Mouse (Mus musculus) colon, adult 2 months (tissue): Measurements from ENCODE around the gene 2310011J03Rik. TPM values are rescaled to one million over a fixed set of nuclear protein-coding genes. Genes with fewer than 3 reads are reported as not detected.

Experiments used
- polyA plus RNA-seq: library from polyadenylated mRNA; depleted of rRNA; stranded (reverse); fragments of >200 nt; gene quantifications from 2 replicates; pipeline ENCODE4 v1.2.3, GENCODE M21; 2012; rRNA removed

Gene 2310011J03Rik
- polyA plus RNA-seq = 55.6 and 67.7 TPM in 2 replicates

DNA sequence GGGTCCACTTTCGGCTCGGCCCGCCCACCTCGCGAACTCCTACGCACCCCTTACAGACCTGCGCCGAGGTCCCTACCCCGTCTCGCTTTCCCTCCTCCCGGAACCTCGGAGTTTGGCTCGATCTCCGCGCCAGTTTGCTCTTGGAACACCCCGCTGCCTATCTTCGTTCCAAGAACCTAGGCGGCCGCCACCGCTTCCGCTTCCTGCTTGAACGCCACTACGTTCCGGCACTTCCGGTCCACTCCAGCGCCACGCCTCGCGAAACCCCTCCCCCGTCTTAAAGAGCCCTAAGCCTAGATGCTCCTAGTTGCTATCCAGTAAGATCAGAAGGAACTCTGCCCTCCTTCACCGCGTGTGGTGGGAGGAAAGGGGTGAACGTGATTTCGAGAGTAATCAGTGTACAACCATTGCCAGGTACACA lies at the start of gene 2310011J03Rik:
Gene 2310011J03Rik, minus strand, starts transcription at position 198 of the 421 bp plus-strand sequence.

DNA sequence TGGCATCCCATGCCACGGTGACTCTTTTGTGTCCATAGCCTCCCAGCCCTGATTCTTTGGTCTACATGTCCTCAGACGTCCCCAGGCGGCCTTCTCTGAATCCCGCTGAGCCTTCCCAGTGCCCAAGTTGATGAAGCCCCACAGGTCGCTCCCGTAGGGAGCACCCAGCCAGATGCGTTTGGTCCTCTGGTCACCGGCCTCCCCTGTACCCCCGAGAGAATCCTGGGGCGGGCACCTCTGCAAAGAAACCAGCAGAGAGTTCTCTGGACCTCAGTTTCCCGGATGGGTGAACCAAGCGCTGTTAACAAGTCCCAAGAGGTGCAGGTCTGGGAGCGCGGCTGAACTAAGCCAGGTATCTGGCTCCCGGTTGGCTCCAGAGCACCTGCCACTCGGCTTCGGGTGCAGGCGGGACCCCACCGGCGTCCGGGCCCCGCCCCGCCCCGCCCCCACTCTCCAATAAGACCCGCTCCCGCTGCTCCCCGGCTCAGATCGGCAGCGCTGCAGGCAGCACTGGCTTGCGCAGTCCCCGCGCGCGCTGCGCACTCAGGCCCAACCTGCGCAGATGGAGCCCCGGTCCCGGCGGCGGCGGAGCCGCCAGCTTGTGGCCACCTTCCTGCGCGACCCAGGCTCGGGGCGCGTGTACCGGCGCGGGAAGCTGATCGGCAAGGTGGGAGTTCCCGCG lies 35.8 kb upstream of the 2310011J03Rik start, which contains the start of gene Plk5:
Gene Plk5, plus strand, starts transcription at position 459 of the 682 bp plus-strand sequence.

DNA sequence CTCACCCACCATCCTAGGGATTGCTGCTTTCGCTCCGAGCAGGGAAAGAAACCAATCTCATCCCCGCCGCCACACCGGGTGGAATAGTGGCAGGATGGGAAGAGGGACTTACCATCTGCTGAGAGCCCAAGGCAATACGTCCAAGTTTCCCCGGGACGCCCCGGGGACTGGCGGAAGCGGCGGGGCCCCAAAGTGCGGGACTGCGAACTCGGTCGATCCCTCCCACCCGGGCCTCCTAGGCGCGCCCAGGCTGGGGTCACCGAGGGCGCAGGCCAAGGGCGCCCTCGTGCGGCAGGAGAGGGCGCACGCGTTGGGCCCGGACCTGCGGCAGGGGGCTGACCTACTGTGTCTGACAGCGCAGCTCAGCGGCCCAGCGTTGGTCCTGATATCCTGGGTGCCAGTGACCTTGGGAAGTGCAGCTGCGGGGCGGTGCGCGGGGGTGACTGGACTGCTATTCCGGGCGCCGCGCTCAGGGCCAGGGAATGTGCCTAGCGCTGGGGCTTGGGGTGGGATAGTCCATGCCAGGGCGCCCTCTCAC lies 28.0 kb upstream of the 2310011J03Rik start, which contains the start of gene Adamtsl5:
Gene Adamtsl5, minus strand, starts transcription at position 169 of the 538 bp plus-strand sequence.

DNA sequence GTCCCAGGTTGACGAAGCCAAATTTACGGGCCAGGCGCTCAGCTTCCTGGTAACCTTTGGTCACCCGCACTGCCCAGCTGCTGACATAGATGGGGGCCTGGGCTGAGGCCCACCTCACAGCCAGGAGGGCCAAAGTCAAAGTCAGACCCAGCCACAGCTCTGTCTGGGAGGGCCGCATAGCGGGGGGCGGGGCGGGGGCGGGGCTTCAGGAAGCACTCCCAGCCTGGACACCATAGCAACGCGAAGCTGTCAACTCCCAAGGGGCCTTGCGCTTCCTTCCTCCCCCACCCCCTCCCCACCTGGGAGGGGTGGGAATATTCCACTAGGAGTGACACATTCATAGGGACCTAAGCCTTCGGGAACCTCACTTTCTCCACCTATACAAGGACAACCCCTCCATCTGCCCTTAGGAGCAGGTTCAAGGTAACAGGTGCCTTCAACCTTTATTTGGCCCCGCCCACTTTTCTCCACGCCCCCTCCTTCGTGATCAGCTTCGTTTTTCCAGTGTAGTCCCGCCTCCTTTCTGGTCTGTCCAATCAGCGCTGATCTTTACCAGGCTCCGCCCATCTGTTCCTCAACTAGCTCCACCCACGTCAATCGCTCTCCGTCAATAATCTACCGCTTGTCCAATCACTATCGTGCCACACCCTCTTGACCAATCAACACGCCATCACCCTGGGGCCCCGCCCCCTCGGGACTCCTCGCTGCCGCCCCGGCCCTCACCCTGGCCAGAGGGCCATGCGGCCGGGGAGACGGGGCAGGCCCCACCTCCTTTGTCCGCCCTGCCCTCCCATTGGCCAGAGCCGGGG lies 9.1 kb upstream of the 2310011J03Rik start, which contains the start of the genes Pcsk4 and Reep6:
Gene Pcsk4, minus strand, starts transcription at position 226 of the 809 bp plus-strand sequence.
Gene Reep6, plus strand, starts transcription at position 681 of the 809 bp plus-strand sequence.

DNA sequence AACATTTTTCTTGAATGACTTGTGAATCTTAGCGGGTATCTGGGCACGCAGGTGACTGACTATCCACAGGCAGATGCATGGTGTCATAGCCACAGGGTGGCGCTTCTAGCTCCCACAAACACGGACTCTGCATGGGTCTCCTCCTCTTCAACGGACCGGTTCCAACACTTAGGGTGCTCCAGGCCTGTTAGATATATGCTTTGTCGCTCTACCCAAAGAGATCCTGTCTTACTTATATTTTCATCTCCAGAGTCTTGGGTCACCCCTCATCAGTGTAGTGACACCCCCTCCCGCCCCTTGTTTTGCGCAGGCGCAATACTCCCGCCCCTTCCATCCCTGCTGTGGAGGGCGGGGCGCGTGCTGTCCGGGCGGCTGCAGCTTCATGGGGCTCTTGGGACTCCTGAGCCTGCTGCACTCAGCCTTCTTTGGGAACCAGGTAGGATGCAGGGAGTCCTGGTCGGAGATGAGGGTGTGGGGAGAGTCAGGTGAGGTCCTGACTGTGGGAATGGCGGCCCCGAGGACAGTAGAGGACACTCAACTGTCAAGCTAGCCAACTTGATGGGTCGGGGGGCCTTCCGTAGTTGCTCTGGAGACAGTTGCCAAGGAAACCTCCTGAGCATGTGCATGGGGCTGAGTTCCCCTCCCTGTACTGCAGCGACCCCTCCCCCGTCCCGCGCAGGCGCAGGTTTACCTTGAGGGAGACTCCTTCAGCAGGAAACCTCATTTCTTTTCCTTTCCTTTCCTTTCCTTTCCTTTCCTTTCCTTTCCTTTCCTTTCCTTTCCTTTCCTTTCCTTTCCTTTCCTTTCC lies 24.5 kb downstream of the 2310011J03Rik start, which contains the start of gene Apc2:
Gene Apc2, plus strand, starts transcription at position 360 of the 808 bp plus-strand sequence.

DNA sequence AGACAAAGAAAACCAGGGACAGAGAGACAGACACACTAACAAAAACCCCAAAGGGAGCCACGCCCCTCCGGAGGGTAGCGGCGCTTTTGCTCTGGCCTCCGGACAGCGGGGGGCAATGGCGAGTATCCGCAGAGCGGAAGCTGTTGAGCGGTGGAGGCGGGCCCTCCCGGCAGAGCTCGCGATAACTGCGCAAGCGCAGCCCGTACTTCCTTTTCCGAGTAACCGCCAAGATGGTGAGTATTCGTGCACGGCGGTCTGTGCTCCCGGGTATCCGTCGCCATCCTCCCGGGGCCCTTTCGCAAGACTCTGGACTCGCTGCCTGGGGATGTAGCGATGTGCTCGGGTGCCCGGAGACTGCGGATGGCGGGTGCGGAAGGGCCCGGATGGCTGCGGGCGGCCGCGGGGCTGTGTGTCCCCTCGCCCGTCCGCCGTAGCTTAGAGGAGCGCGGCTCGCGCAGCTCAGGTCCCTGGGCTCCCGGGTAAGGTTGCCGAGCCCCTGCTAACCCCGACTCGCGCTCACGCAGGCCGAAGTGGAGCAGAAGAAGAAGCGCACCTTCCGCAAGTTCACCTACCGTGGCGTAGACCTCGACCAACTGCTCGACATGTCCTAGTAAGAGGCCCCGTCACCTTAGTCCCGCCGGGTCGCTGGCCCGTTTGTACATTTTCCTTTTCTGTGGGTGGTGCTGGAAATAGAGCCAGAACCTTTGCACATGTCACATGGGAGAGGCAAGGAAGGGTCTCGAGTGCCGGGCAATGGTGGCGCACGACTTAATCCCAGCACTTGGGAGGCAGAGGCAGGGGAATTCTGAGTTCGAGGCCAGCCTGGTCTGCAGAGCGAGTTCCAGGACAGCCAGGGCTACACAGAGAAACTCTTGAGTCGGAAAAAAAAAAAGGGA lies 27.8 kb downstream of the 2310011J03Rik start, which contains the start of gene Rps15:
Gene Rps15, plus strand, starts transcription at position 203 of the 896 bp plus-strand sequence.

Other genes starting within 250 kb of the 2310011J03Rik start
- 82.3 and 100 TPM in 2 replicates for gene Sbno2, start 215.0 kb downstream of the 2310011J03Rik start, polyA plus RNA-seq
- 125 and 133 TPM in 2 replicates for gene Stk11, start 204.7 kb downstream of the 2310011J03Rik start, polyA plus RNA-seq
- 2,828 and 3,041 TPM in 2 replicates for gene Atp5d, start 181.9 kb downstream of the 2310011J03Rik start, polyA plus RNA-seq
- gene Cbarp, start 179.7 kb downstream of the 2310011J03Rik start, polyA plus RNA-seq = 14.1 and 17.1 TPM in 2 replicates
- 174 and 187 TPM in 2 replicates for gene Midn, start 172.3 kb downstream of the 2310011J03Rik start, polyA plus RNA-seq
- gene Cirbp, start 154.6 kb downstream of the 2310011J03Rik start, polyA plus RNA-seq = 98.7 and 100 TPM in 2 replicates
- 18.0 and 23.5 TPM in 2 replicates for gene 1600002K03Rik, start 147.6 kb downstream of the 2310011J03Rik start, polyA plus RNA-seq
- 3.4 and 3.6 TPM in 2 replicates for gene Efna2, start 141.1 kb downstream of the 2310011J03Rik start, polyA plus RNA-seq
- gene Mum1, start 94.1 kb downstream of the 2310011J03Rik start, polyA plus RNA-seq = 25.4 and 27.3 TPM in 2 replicates
- 917 and 1,055 TPM in 2 replicates for gene Ndufs7, start 71.4 kb downstream of the 2310011J03Rik start, polyA plus RNA-seq
- gene Gamt, start 59.5 kb downstream of the 2310011J03Rik start, polyA plus RNA-seq = 12.4 and 22.1 TPM in 2 replicates
- gene Dazap1, start 59.1 kb downstream of the 2310011J03Rik start, polyA plus RNA-seq = 79.6 and 86.9 TPM in 2 replicates
- 1,702 and 2,447 TPM in 2 replicates for gene Rps15, start 28.1 kb downstream of the 2310011J03Rik start, polyA plus RNA-seq
- 1.8 and 2.0 TPM in 2 replicates for gene Apc2, start 24.6 kb downstream of the 2310011J03Rik start, polyA plus RNA-seq
- gene Pcsk4, start 9.0 kb upstream of the 2310011J03Rik start, polyA plus RNA-seq = 20.6 and 24.0 TPM in 2 replicates
- 27.3 and 36.0 TPM in 2 replicates for gene Reep6, start 9.4 kb upstream of the 2310011J03Rik start, polyA plus RNA-seq
- gene Adamtsl5, start 27.9 kb upstream of the 2310011J03Rik start, polyA plus RNA-seq = 27.8 and 29.2 TPM in 2 replicates
- 0.38 and 0.71 TPM in 2 replicates for gene Plk5, start 35.9 kb upstream of the 2310011J03Rik start, polyA plus RNA-seq
- 23.9 and 24.3 TPM in 2 replicates for gene Mex3d, start 67.1 kb upstream of the 2310011J03Rik start, polyA plus RNA-seq
- gene Mbd3, start 79.0 kb upstream of the 2310011J03Rik start, polyA plus RNA-seq = 112 and 120 TPM in 2 replicates
- 2,050 and 2,937 TPM in 2 replicates for gene Uqcr11, start 86.3 kb upstream of the 2310011J03Rik start, polyA plus RNA-seq
- 84.9 and 86.2 TPM in 2 replicates for gene Tcf3, start 113.1 kb upstream of the 2310011J03Rik start, polyA plus RNA-seq
- gene Onecut3, start 174.3 kb upstream of the 2310011J03Rik start, polyA plus RNA-seq = 0.02 TPM in 1 of 2 replicates, not detected in the other
- not detected in 2 replicates for gene Atp8b3, start 218.6 kb upstream of the 2310011J03Rik start, polyA plus RNA-seq
- gene Rexo1, start 241.0 kb upstream of the 2310011J03Rik start, polyA plus RNA-seq = 56.3 and 60.5 TPM in 2 replicates